ENCODE assay signal across 13 mouse cellular contexts in genomic region chr19:58919148-58919547, GRCm38 (mm10). TPM values are rescaled to one million over a fixed set of nuclear protein-coding genes. Genes with fewer than 3 reads are reported as not detected.
DNase-seq lines count a peak whose midpoint lies in the region; ATAC-seq lines count a peak whose summit lies in the region.
"Had no signal": no experiment of that assay in that cellular context is flagged by ENCODE, and none has a peak within 500 bp of the region (broad histone marks: within the 10 kb centered on the region; RNA-seq: fewer than 3 reads in every experiment).

No protein-coding gene starts in this region.

- H3K27me3 ChIP-seq in heart, embryonic 13.5 days (replicated peaks): peaks cover 51% of the 10 kb centered on the region
- H3K27me3 ChIP-seq in lung, embryonic 15.5 days: peaks cover 25% of the 10 kb centered on the region
- H3K27me3 ChIP-seq in limb, embryonic 13.5 days: peaks cover 40% of the 10 kb centered on the region
- H3K27me3 ChIP-seq in stomach, embryonic 15.5 days (replicated peaks): 0 out of 2 replicates have a peak, but pooled peaks cover 2% of the 10 kb centered on the region
- H3K27me3 ChIP-seq: CH12.LX had no signal

- 22% methylated on average over 7 of the region's 7 CpGs for WGBS in heart, embryonic 13.5 days
- WGBS in lung, embryonic 15.5 days: 10% methylated on average over 7 of the region's 7 CpGs
- 10% methylated on average over 7 of the region's 7 CpGs for WGBS in limb, embryonic 13.5 days
- 20% methylated on average over 7 of the region's 7 CpGs for WGBS in stomach, embryonic 15.5 days

- no peak overlapping the region; the same call in 1 of the 2 replicates for H3K9ac ChIP-seq in heart, embryonic 13.5 days
- no peak overlapping the region; the same call in 1 of the 2 replicates for H3K9ac ChIP-seq in lung, embryonic 15.5 days
- H3K9ac ChIP-seq in limb, embryonic 13.5 days: no peak overlapping the region
- H3K9ac ChIP-seq in stomach, embryonic 15.5 days: no peak overlapping the region

- intact Hi-C loops in heart, postnatal 10 days (cut with DNase I): loop anchor here (10.0 kb wide), 1 partner anchor 166 kb away; no protein-coding TSS in a partner anchor

- peak overlapping the region; percentile 40 for H3K4me3 ChIP-seq in heart, embryonic 13.5 days
- no peak overlapping the region for H3K4me3 ChIP-seq in lung, embryonic 15.5 days
- H3K4me3 ChIP-seq in limb, embryonic 13.5 days: no peak overlapping the region
- no peak overlapping the region for H3K4me3 ChIP-seq in stomach, embryonic 15.5 days (replicated peaks)

- peak overlapping the region; percentile 61 for H3K4me2 ChIP-seq in heart, embryonic 13.5 days
- H3K4me2 ChIP-seq in lung, embryonic 15.5 days: peak overlapping the region; percentile 49
- 0 out of 2 replicates have a peak overlapping the region, but pooled peaks have one; percentile 38 for H3K4me2 ChIP-seq in limb, embryonic 13.5 days (replicated peaks)
- H3K4me2 ChIP-seq in stomach, embryonic 15.5 days: peak overlapping the region; percentile 41

- no peak for ATAC-seq in heart, embryonic 13.5 days (ENCODE audit: extremely low read depth, insufficient number of reproducible peaks, low FRiP score, low TSS enrichment)
- no peak for ATAC-seq in lung, embryonic 15.5 days (ENCODE audit: borderline replicate concordance, extremely low read depth, low FRiP score, low TSS enrichment)
- no peak for ATAC-seq in limb, embryonic 13.5 days (ENCODE audit: low FRiP score, low read depth)
- ATAC-seq in stomach, embryonic 15.5 days (ENCODE audit: insufficient read depth, low FRiP score, low read depth): no peak

- H3K4me1 ChIP-seq in heart, embryonic 13.5 days: 0 out of 2 replicates have a peak, but pooled peaks cover 5% of the 10 kb centered on the region
- peaks cover 10% of the 10 kb centered on the region for H3K4me1 ChIP-seq in lung, embryonic 15.5 days
- H3K4me1 ChIP-seq in limb, embryonic 13.5 days: peaks cover 8% of the 10 kb centered on the region; the same call in 1 of the 2 replicates
- 0 out of 2 replicates have a peak, but pooled peaks cover 2% of the 10 kb centered on the region for H3K4me1 ChIP-seq in stomach, embryonic 15.5 days

- DNase-seq in heart, postnatal 10 days: no peak
- DNase-seq in lung, postnatal 10 days: no peak
- no peak for DNase-seq in spleen, postnatal 10 days (ENCODE audit: low spot score in 2 of 2)
- DNase-seq in layer of hippocampus, postnatal 10 days (ENCODE audit: low spot score in 2 of 2): no peak
- DNase-seq: cerebellum, adult 18-20 months; heart, postnatal 36 days; right cerebral cortex, postnatal 25 days; thymus, adult 2 months had no signal

- no peaks in the 10 kb centered on the region for H3K36me3 ChIP-seq in heart, embryonic 13.5 days
- H3K36me3 ChIP-seq in lung, embryonic 15.5 days: no peaks in the 10 kb centered on the region
- H3K36me3 ChIP-seq in limb, embryonic 13.5 days: no peaks in the 10 kb centered on the region
- H3K36me3 ChIP-seq in stomach, embryonic 15.5 days: no peaks in the 10 kb centered on the region

- H3K27ac ChIP-seq in heart, embryonic 13.5 days (replicated peaks): no peak overlapping the region
- no peak overlapping the region for H3K27ac ChIP-seq in lung, embryonic 15.5 days
- no peak overlapping the region for H3K27ac ChIP-seq in limb, embryonic 13.5 days
- no peak overlapping the region for H3K27ac ChIP-seq in stomach, embryonic 15.5 days

- H3K9me3 ChIP-seq in heart, embryonic 13.5 days: no peaks in the 10 kb centered on the region
- no peaks in the 10 kb centered on the region for H3K9me3 ChIP-seq in lung, embryonic 15.5 days
- no peaks in the 10 kb centered on the region for H3K9me3 ChIP-seq in limb, embryonic 13.5 days
- H3K9me3 ChIP-seq in stomach, embryonic 15.5 days: no peaks in the 10 kb centered on the region

RNA-seq across cellular contexts. Expression of gene Eno4, which starts 24.1 kb away (rescaled TPM):
- polyA plus RNA-seq in heart, embryonic 13.5 days (2015; fragmentation: Nextera tagmentation; extraction: Ambion mirVana): 0.08 and 0.13 TPM in 2 replicates
- under 1 TPM in 1 of 2 experiments, not detected in 1; 0.12 TPM for total RNA-seq in heart, postnatal 10 days (2021)
- polyA plus RNA-seq in lung, embryonic 15.5 days (2015; fragmentation: Nextera tagmentation; extraction: Ambion mirVana): 1.3 and 1.4 TPM in 2 replicates
- 0.37 and 0.42 TPM in 2 replicates for polyA plus RNA-seq in limb, embryonic 13.5 days (2015; fragmentation: Nextera tagmentation; extraction: Ambion mirVana)
- polyA plus RNA-seq in stomach, embryonic 15.5 days (2015; fragmentation: Nextera tagmentation; extraction: Ambion mirVana): 0.26 and 0.63 TPM in 2 replicates
- 1 to 10 TPM; 1.2 to 1.8 TPM for total RNA-seq in layer of hippocampus, postnatal 10 days (2021)
- total RNA-seq: heart, postnatal 36 days had no signal

RNA-seq across cellular contexts. Expression of gene Hspa12a, which starts 24.3 kb away (rescaled TPM):
- 9.0 and 9.1 TPM in 2 replicates for polyA plus RNA-seq in heart, embryonic 13.5 days (2015; fragmentation: Nextera tagmentation; extraction: Ambion mirVana)
- total RNA-seq in heart, postnatal 10 days (2021): 10 to 100 TPM; 26.2 to 29.8 TPM
- polyA plus RNA-seq in lung, embryonic 15.5 days (2015; fragmentation: Nextera tagmentation; extraction: Ambion mirVana): 4.4 and 5.1 TPM in 2 replicates
- polyA plus RNA-seq in limb, embryonic 13.5 days (2015; fragmentation: Nextera tagmentation; extraction: Ambion mirVana): 5.0 TPM in 2 replicates
- polyA plus RNA-seq in stomach, embryonic 15.5 days (2015; fragmentation: Nextera tagmentation; extraction: Ambion mirVana): 5.2 and 6.0 TPM in 2 replicates
- 100 to 1,000 TPM; 232 to 243 TPM for total RNA-seq in layer of hippocampus, postnatal 10 days (2021)
